Mouse (Mus musculus): ENCODE results near the gene Mymk.

Mymk gene

GRCm38 (mm10) chr2:27028437-27029015 is 43.5 kb downstream of the Mymk start:
- DNase-seq = no peak

DNA sequence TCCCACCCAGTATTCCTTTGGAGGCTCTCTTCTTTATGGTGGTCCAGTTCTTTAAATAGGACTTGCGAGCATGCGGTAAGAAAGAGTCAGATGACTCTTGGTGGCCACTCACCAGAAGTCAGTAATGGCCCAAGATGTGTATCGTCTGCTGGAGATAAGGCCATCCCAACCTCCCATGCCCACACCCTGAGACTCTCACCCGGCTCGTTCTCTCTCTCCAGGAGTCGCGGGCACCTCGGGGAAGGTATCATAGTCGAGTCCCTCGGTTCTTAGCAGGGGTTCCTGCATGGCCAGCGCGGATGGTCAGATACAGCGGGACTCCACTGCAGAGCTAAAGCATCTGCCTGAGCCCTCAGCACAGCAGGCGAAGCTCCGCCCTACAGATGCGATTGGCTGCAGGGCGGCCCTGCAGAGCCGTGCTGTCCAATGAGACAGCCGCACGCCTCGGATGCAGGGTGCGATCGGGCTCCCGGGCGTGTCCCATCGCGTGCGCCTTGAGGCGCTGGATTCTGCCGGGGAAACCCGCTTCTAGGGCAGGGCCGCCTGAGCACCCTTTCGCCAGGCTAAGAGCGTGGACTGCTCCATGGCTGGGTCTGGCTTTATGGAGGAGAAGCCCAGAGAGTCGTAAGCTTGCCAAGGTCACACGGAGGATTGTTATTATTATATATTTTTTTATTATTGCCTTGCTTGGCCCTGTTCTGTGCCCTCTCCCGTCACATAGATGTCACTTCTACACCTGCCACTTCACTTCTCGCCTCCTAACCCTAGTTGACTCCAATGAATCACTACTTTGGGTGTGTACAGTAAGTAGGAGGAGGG is 44.2 kb downstream of the Mymk start, which contains the start of gene Slc2a6:
Slc2a6 (minus strand) TSS at position 381 of the 819 bp plus-strand sequence.
- DNase-seq = peak; percentile 76

- no peak for DNase-seq
These were observed 44.9 kb downstream of the Mymk start for GRCm38 (mm10) chr2:27026857-27027617.

DNA sequence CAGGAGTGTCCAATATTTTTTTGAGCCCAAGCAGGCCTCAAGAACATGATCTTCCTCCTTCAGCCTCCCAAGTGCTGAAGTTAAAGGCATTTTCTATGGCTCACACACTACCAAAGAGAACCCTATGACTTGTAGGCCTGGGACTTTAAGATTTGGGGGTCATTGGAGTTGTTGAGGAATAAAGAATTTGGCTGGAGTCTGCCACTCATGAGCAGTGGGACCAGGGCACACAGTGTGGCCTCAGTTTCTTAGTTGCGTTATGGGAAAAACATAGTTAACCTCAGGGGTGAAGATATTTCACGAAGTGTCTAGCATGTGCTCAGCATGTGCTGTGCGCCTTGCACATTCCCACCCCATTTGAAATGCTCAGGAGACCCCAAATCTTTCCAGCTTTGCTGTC is 45.6 kb downstream of the Mymk start:
- no peak for DNase-seq

GRCm38 (mm10) chr2:27025545-27025944 is 46.4 kb downstream of the Mymk start:
- no peak for DNase-seq

DNA sequence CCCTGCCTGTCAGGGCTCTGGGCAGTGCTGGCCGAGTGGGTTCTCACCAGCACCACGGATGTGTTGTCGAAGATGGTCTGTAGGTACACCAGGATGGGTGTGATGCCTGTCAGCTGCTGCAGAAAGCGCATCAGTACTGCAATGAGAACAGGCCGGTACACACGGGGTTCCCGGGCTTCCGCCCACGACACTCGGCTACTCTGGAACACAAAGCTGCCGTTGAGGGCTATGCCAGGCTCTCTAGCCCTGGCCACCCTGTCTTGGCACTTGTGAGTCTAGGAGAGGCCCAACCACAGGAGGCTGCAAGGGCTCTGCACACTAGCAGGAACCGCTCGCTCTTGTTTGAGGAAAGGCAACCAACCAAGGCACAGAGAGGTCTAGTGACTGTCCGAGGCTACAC is 47.8 kb downstream of the Mymk start:
- DNase-seq = no peak

- no peak for DNase-seq
These were observed 49.4 kb downstream of the Mymk start for GRCm38 (mm10) chr2:27022612-27023011.

GRCm38 (mm10) chr2:27021103-27021502 is 50.9 kb downstream of the Mymk start:
- DNase-seq = no peak

DNA sequence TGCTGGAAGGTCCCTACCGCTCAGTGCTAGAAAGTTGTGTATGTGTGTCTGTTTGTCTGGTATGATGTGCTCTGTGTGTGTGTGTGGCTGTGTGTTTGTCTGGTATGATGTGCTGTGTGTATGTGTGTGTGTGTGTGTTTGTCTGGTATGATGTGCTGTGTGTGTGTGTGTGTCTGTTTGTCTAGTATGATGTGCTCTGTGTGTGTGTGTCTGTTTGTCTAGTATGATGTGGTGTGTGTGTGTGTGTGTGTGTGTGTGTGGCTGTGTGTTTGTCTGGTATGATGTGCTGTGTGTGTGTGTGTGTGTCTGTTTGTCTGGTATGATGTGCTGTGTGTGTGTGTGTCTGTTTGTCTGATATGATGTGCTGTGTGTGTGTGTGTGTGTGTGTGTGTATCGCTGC is 52.4 kb downstream of the Mymk start:
- no peak for DNase-seq

DNA sequence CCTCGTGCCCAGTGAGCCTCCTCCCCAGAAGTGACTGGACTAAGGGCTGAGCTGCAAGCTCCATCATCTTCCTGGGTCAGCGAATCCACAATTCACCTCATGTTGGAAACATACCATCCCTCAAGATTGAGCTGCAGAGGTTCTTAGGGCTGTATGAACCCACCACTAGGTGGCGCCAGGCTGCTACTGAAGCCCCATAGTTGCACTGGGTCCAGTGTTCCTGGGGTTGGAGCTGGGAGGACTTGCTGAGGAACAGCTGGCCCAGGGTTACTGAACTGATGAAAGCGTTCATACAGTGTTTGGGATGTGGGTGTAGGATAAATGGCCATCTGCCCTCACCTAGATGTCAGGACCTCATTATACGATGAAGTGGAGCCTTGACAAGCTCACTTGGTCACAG is 54.2 kb downstream of the Mymk start:
- DNase-seq = peak; percentile 70
